In genomic region chr9:71897399-71897798, GRCm38 (mm10) we compare ENCODE assay signal across 7 mouse cellular contexts.
DNase-seq lines count a peak whose midpoint lies in the region; ATAC-seq and TF ChIP-seq lines count a peak whose summit lies in the region.

No protein-coding gene starts in this region.

- H3K27me3 ChIP-seq in C2C12 (ENCODE audit: control insufficient read depth, insufficient read depth, insufficient read length): no peaks in the 10 kb centered on the region
- H3K27me3 ChIP-seq in forebrain, embryonic 15.5 days: no peaks in the 10 kb centered on the region

- no peaks in the 10 kb centered on the region for H3K9me3 ChIP-seq in forebrain, embryonic 15.5 days

- no peak overlapping the region for H3K9ac ChIP-seq in forebrain, embryonic 15.5 days (replicated peaks)

- H3ac ChIP-seq in C2C12 (ENCODE audit: control insufficient read depth, insufficient read length, low read depth): no peak overlapping the region

- peaks cover 35% of the 10 kb centered on the region for H3K4me1 ChIP-seq in forebrain, embryonic 15.5 days

- H3K27ac ChIP-seq in forebrain, embryonic 15.5 days (replicated peaks): peak overlapping the region; percentile 59

- 3% methylated on average over 1 of the region's 1 CpGs for WGBS in forebrain, embryonic 15.5 days

- TF ChIP-seq CTCF in C2C12 (IDR thresholded peaks at IDR 0.05; ENCODE audit: control insufficient read depth, insufficient read depth, insufficient read length): no peak

- no peak overlapping the region for H3K4me3 ChIP-seq in C2C12 (ENCODE audit: insufficient read depth, poor library complexity, severe bottlenecking)
- H3K4me3 ChIP-seq in forebrain, embryonic 15.5 days: no peak overlapping the region

- no peaks in the 10 kb centered on the region for H3K79me3 ChIP-seq in C2C12 (ENCODE audit: low read depth)

- ATAC-seq in forebrain, embryonic 15.5 days (replicated peaks): peak; percentile 66

- H3K4me2 ChIP-seq in forebrain, embryonic 15.5 days (replicated peaks): no peak overlapping the region

- H3K79me2 ChIP-seq in C2C12 (ENCODE audit: control insufficient read depth, insufficient read depth): no peaks in the 10 kb centered on the region

- DNase-seq in 3T3-L1 (ENCODE audit: low read depth, low spot score): peak; percentile 30
- DNase-seq in kidney, postnatal 10 days: peak; percentile 18
- DNase-seq in neural tube, embryonic 10.5 days (ENCODE audit: extremely low spot score, low spot score): peak; percentile 45
- DNase-seq in adrenal gland, postnatal 25 days: no peak
- DNase-seq in cerebellum, postnatal 4 days (ENCODE audit: low spot score in 2 of 2): no peak

- H3K36me3 ChIP-seq in C2C12 (ENCODE audit: control insufficient read depth, insufficient read depth): no peaks in the 10 kb centered on the region
- H3K36me3 ChIP-seq in forebrain, embryonic 15.5 days: no peaks in the 10 kb centered on the region

TF ChIP-seq in C2C12, 6 proteins besides CTCF, POLR2A, EP300 and RAD21:
- no peak for TF ChIP-seq MAX (IDR thresholded peaks at IDR 0.05)
- peak; percentile 13 for TF ChIP-seq MYOD1 (IDR thresholded peaks at IDR 0.05; ENCODE audit: control insufficient read depth, insufficient read length, low read depth)
- TF ChIP-seq FOSL1 (IDR thresholded peaks at IDR 0.05; ENCODE audit: insufficient read depth, low read length, poor library complexity, severe bottlenecking): no peak
- no peak for TF ChIP-seq MYOG (IDR thresholded peaks at IDR 0.05; ENCODE audit: control insufficient read depth, extremely low read depth, insufficient read length)
- TF ChIP-seq USF1 (IDR thresholded peaks at IDR 0.05; ENCODE audit: low read depth): no peak
- no peak for TF ChIP-seq CEBPB (IDR thresholded peaks at IDR 0.05; ENCODE audit: low read depth)

Comparison
In these comparisons a context has a peak if more than half of its experiments do, and no peak if none do; other contexts are left out.
1. DNase-seq: peak in 3T3-L1 (single experiment), kidney, postnatal 10 days (single experiment) and neural tube, embryonic 10.5 days (single experiment); none in adrenal gland, postnatal 25 days (single experiment) and cerebellum, postnatal 4 days (0 of 2).